Mouse (Mus musculus) heart, embryonic 10.5 days (tissue): ENCODE measurements around the gene Myl12a. TPM values are rescaled to one million over a fixed set of nuclear protein-coding genes. Genes with fewer than 3 reads are reported as not detected.

Experiments
- DNase-seq: peaks from one replicate; pipeline ENCODE4 v3.0.0-alpha.2; 2017; ENCODE audit warnings: low spot score
- H3K27ac ChIP-seq: fragments of 300-500 bp; sonication (generic); 2 replicates; pipeline ENCODE4 v1.5.1; 2016; ENCODE audit warnings: mild to moderate bottlenecking
- H3K27me3 ChIP-seq: fragments of 300-500 bp; sonication (generic); 2 replicates; pipeline ENCODE4 v1.6.1; 2016; ENCODE audit warnings: mild to moderate bottlenecking; ENCODE audit not compliant: poor library complexity, insufficient read depth, severe bottlenecking
- H3K36me3 ChIP-seq: fragments of 300-500 bp; sonication (generic); 2 replicates; pipeline ENCODE4 v1.6.1; 2016; ENCODE audit warnings: mild to moderate bottlenecking, moderate library complexity
- H3K4me1 ChIP-seq: fragments of 300-500 bp; sonication (generic); 2 replicates; pipeline ENCODE4 v1.6.1; 2016; ENCODE audit warnings: mild to moderate bottlenecking
- H3K4me3 ChIP-seq: fragments of 300-500 bp; sonication (generic); 2 replicates; pipeline ENCODE4 v1.5.1; 2016; ENCODE audit warnings: mild to moderate bottlenecking, moderate library complexity
- H3K9me3 ChIP-seq: fragments of 300-500 bp; sonication (generic); 2 replicates; pipeline ENCODE4 v1.6.1; 2016; ENCODE audit warnings: mild to moderate bottlenecking, moderate library complexity
- WGBS: fragments of 180-500 bp; shearing (Covaris S2); methylation state at CpG from one replicate; pipeline ENCODE4 v1.1.7; 2016; 5-methylcytosine and 5-hydroxymethylcytosine counted together
- polyA plus RNA-seq: library from polyadenylated mRNA; unstranded; fragments of >200 nt; fragmentation: Nextera tagmentation; extraction: Ambion mirVana; gene quantifications from 2 replicates; pipeline ENCODE4 v1.2.1, GENCODE M21; 2016

Gene Myl12a
- polyA plus RNA-seq, 1 experiment from 2014 or later, result 776 TPM

GRCm38 (mm10) chr17:71004186-71004960 lies 1.7 kb upstream of the Myl12a start:
- no peaks in the 10 kb centered on the region for H3K36me3 ChIP-seq
- WGBS, result 86% methylated on average over 10 of the region's 10 CpGs
- H3K9me3 ChIP-seq, result no peaks in the 10 kb centered on the region
- peak; percentile 7 for DNase-seq
- H3K27me3 ChIP-seq, result no peaks in the 10 kb centered on the region
- peaks cover 24% of the 10 kb centered on the region for H3K4me1 ChIP-seq
- no peak overlapping the region for H3K4me3 ChIP-seq
- 0 out of 2 replicates have a peak overlapping the region, but pooled peaks have one; percentile 100 for H3K27ac ChIP-seq

GRCm38 (mm10) chr17:71003721-71004120 lies 1.0 kb upstream of the Myl12a start:
- WGBS, result 79% methylated on average over 2 of the region's 2 CpGs
- Histone ChIP-seq H3K36me3 (no peaks in the 10 kb centered on the region), H3K9me3 (no peaks in the 10 kb centered on the region), H3K4me3 (0 out of 2 replicates have a peak overlapping the region, but pooled peaks have one; percentile 93), H3K27me3 (no peaks in the 10 kb centered on the region), H3K27ac (peak overlapping the region; percentile 100), H3K4me1 (peaks cover 29% of the 10 kb centered on the region)
- no peak for DNase-seq

- H3K4me1 ChIP-seq, result peaks cover 35% of the 10 kb centered on the region
- H3K27me3 ChIP-seq, result no peaks in the 10 kb centered on the region
- no peaks in the 10 kb centered on the region for H3K36me3 ChIP-seq
- no peaks in the 10 kb centered on the region for H3K9me3 ChIP-seq
- 43% methylated on average over 4 of the region's 4 CpGs for WGBS
- no peak for DNase-seq
- H3K27ac ChIP-seq, result peak overlapping the region; percentile 100
- peak overlapping the region; percentile 93 for H3K4me3 ChIP-seq
These were observed 434 bp upstream of the Myl12a start for GRCm38 (mm10) chr17:71003112-71003511.

- peak; percentile 99 for DNase-seq
- peak within 1 kb of the TSS; percentile 93 for H3K4me3 ChIP-seq
- no peaks in the 10 kb centered on the region for H3K27me3 ChIP-seq
- H3K4me1 ChIP-seq, result peaks cover 38% of the 10 kb centered on the region
- no peaks in the 10 kb centered on the region for H3K36me3 ChIP-seq
- peak within 1 kb of the TSS; percentile 100 for H3K27ac ChIP-seq
- under 1% methylated on average over 65 of the region's 65 CpGs for WGBS
- no peaks in the 10 kb centered on the region for H3K9me3 ChIP-seq
These were observed 466 bp downstream of the Myl12a start, which contains the start of gene Myom1 for GRCm38 (mm10) chr17:71002081-71002743. Myom1 (plus strand) TSS chr17:71002633.

GRCm38 (mm10) chr17:71001699-71002080 lies 988 bp downstream of the Myl12a start:
- 0% methylated on average over 39 of the region's 43 CpGs for WGBS

GRCm38 (mm10) chr17:71001067-71001466 lies 1.6 kb downstream of the Myl12a start:
- Histone ChIP-seq H3K36me3 (peaks cover 7% of the 10 kb centered on the region), H3K27me3 (no peaks in the 10 kb centered on the region), H3K9me3 (no peaks in the 10 kb centered on the region), H3K4me3 (peak overlapping the region; percentile 93), H3K27ac (peak overlapping the region; percentile 100), H3K4me1 (peaks cover 41% of the 10 kb centered on the region)
- 11% methylated on average over 6 of the region's 6 CpGs for WGBS
- DNase-seq, result no peak

More at GRCm38 (mm10) chr17:71001699-71002080, 988 bp downstream of the Myl12a start:
- Histone ChIP-seq H3K4me3 (peak overlapping the region; percentile 93), H3K27me3 (no peaks in the 10 kb centered on the region), H3K9me3 (no peaks in the 10 kb centered on the region), H3K27ac (peak overlapping the region; percentile 100), H3K36me3 (peaks cover under 1% of the 10 kb centered on the region; the same call in 1 of the 2 replicates), H3K4me1 (peaks cover 41% of the 10 kb centered on the region)
- no peak for DNase-seq

GRCm38 (mm10) chr17:71000255-71000654 lies 2.4 kb downstream of the Myl12a start:
- WGBS, result 56% methylated on average over 2 of the region's 2 CpGs
- Histone ChIP-seq H3K36me3 (peaks cover 15% of the 10 kb centered on the region), H3K4me1 (peaks cover 44% of the 10 kb centered on the region), H3K27ac (peak overlapping the region; percentile 100), H3K4me3 (peak overlapping the region; percentile 93), H3K9me3 (no peaks in the 10 kb centered on the region), H3K27me3 (no peaks in the 10 kb centered on the region)
- no peak for DNase-seq

GRCm38 (mm10) chr17:70999187-70999586 lies 3.5 kb downstream of the Myl12a start:
- no peak for DNase-seq
- 35% methylated on average over 5 of the region's 5 CpGs for WGBS
- H3K4me3 ChIP-seq, result peak overlapping the region; percentile 93; the same call in 1 of the 2 replicates
- peak overlapping the region; percentile 100 for H3K27ac ChIP-seq
- H3K36me3 ChIP-seq, result peaks cover 24% of the 10 kb centered on the region
- peaks cover 52% of the 10 kb centered on the region for H3K4me1 ChIP-seq
- H3K9me3 ChIP-seq, result no peaks in the 10 kb centered on the region
- H3K27me3 ChIP-seq, result no peaks in the 10 kb centered on the region

- Histone ChIP-seq H3K4me1 (peaks cover 50% of the 10 kb centered on the region), H3K27ac (peak overlapping the region; percentile 83), H3K27me3 (no peaks in the 10 kb centered on the region), H3K9me3 (no peaks in the 10 kb centered on the region), H3K36me3 (peaks cover 28% of the 10 kb centered on the region), H3K4me3 (peak overlapping the region; percentile 38)
- DNase-seq, result no peak
- WGBS, result 57% methylated on average over 9 of the region's 9 CpGs
These were observed 4.2 kb downstream of the Myl12a start for GRCm38 (mm10) chr17:70998400-70998975.

- no peak for DNase-seq
- H3K27ac ChIP-seq, result peak overlapping the region; percentile 83
- peaks cover 51% of the 10 kb centered on the region for H3K4me1 ChIP-seq
- H3K36me3 ChIP-seq, result peaks cover 33% of the 10 kb centered on the region
- H3K27me3 ChIP-seq, result no peaks in the 10 kb centered on the region
- H3K4me3 ChIP-seq, result peak overlapping the region; percentile 38
- WGBS, result 20% methylated on average over 6 of the region's 6 CpGs
- H3K9me3 ChIP-seq, result no peaks in the 10 kb centered on the region
These were observed 4.8 kb downstream of the Myl12a start for GRCm38 (mm10) chr17:70997836-70998235.

GRCm38 (mm10) chr17:70995551-70995950 lies 7.1 kb downstream of the Myl12a start:
- Histone ChIP-seq H3K27me3 (no peaks in the 10 kb centered on the region), H3K27ac (no peak overlapping the region), H3K4me3 (no peak overlapping the region), H3K4me1 (peaks cover 70% of the 10 kb centered on the region), H3K36me3 (peaks cover 47% of the 10 kb centered on the region), H3K9me3 (no peaks in the 10 kb centered on the region)
- 87% methylated on average over 6 of the region's 6 CpGs for WGBS
- no peak for DNase-seq

- Histone ChIP-seq H3K27me3 (no peaks in the 10 kb centered on the region), H3K4me1 (peaks cover 69% of the 10 kb centered on the region), H3K36me3 (peaks cover 47% of the 10 kb centered on the region), H3K4me3 (no peak overlapping the region), H3K9me3 (no peaks in the 10 kb centered on the region), H3K27ac (no peak overlapping the region)
- DNase-seq, result no peak
- 83% methylated on average over 6 of the region's 6 CpGs for WGBS
These were observed 8.0 kb downstream of the Myl12a start for GRCm38 (mm10) chr17:70994671-70995070.

GRCm38 (mm10) chr17:70993385-70993807 lies 9.3 kb downstream of the Myl12a start:
- Histone ChIP-seq H3K36me3 (peaks cover 54% of the 10 kb centered on the region), H3K27me3 (no peaks in the 10 kb centered on the region), H3K9me3 (no peaks in the 10 kb centered on the region), H3K4me3 (no peak overlapping the region), H3K27ac (peak overlapping the region; percentile 64; the same call in 1 of the 2 replicates), H3K4me1 (peaks cover 70% of the 10 kb centered on the region)
- no peak for DNase-seq
- WGBS, result 22% methylated on average over 3 of the region's 3 CpGs
